Mouse (Mus musculus) CH12.LX (cell line): ENCODE data around the gene B9d2. TPM values are rescaled to one million over a fixed set of nuclear protein-coding genes. Genes with fewer than 3 reads are reported as not detected.

Experiments used
- DNase-seq: peaks from one replicate; pipeline ENCODE4 v3.0.0-alpha.2; 2013; ENCODE audit errors: extremely low read depth
- H3K27ac ChIP-seq: 2 replicates; pipeline ENCODE4 v1.5.1; 2012; ENCODE audit warnings: low read depth, mild to moderate bottlenecking, control low read depth, moderate library complexity; ENCODE audit not compliant: insufficient read depth
- H3K27me3 ChIP-seq: replicated peaks from 2 replicates; pipeline ENCODE3; 2012; ENCODE audit warnings: inconsistent platforms
- H3K36me3 ChIP-seq, 2 experiments: replicated peaks in 1 of 2; 2 replicates each; pipeline versions ENCODE3 to v1.6.1; 2012; ENCODE audit warnings: inconsistent platforms in 1 of 2, low read length in 1 of 2, mild to moderate bottlenecking in 1 of 2, mixed read lengths in 1 of 2, moderate library complexity in 1 of 2; ENCODE audit not compliant: control insufficient read depth in 1 of 2, insufficient read depth in 1 of 2
- H3K4me1 ChIP-seq, 2 experiments: 2 replicates each; pipeline ENCODE4 v1.6.1; 2012; ENCODE audit warnings: inconsistent platforms in 1 of 2, moderate library complexity in 1 of 2; ENCODE audit not compliant: insufficient read depth in 2 of 2, control insufficient read depth in 1 of 2
- H3K4me2 ChIP-seq: 2 replicates; pipeline ENCODE4 v1.6.1; 2012; ENCODE audit warnings: low read depth, mild to moderate bottlenecking, control low read depth; ENCODE audit not compliant: poor library complexity, insufficient read depth, severe bottlenecking
- H3K4me3 ChIP-seq, 3 experiments: fragments of 150-350 bp in 1 of 3; sonication (generic) in 1 of 3; replicated peaks in 1 of 3; 2 replicates each; pipeline versions ENCODE3 to v1.5.1; 2011 to 2012; ENCODE audit warnings: low read depth in 2 of 3, low read length in 2 of 3, mild to moderate bottlenecking in 2 of 3, moderate library complexity in 2 of 3, control low read depth in 1 of 3, improper control_type of control experiment in 1 of 3, inconsistent platforms in 1 of 3, mixed read lengths in 1 of 3; ENCODE audit not compliant: poor library complexity in 1 of 3
- H3K79me2 ChIP-seq: replicated peaks from 2 replicates; pipeline ENCODE4 v1.6.1; 2012; ENCODE audit warnings: mild to moderate bottlenecking, moderate library complexity; ENCODE audit not compliant: control insufficient read depth, poor library complexity, insufficient read depth, severe bottlenecking; ENCODE audit errors: extremely low read depth
- H3K9ac ChIP-seq: 2 replicates; pipeline ENCODE4 v1.6.1; 2012; ENCODE audit warnings: low read depth, mild to moderate bottlenecking, control low read depth, moderate library complexity; ENCODE audit not compliant: insufficient read depth
- H3K9me3 ChIP-seq: replicated peaks from 2 replicates; pipeline ENCODE3; 2012; ENCODE audit warnings: low read length, inconsistent platforms, mixed read lengths
- BHLHE40 ChIP-seq: IDR thresholded peaks from 2 replicates; pipeline ENCODE4 v1.6.1; 2011; ENCODE audit warnings: mild to moderate bottlenecking, low read depth, low read length, improper control_type of control experiment
- CTCF ChIP-seq, 2 experiments: IDR thresholded peaks in 1 of 2; conservative IDR thresholded peaks in 1 of 2; 2 replicates each; pipeline ENCODE4 v1.5.1; 2011 to 2012; ENCODE audit warnings: low read depth in 2 of 2, low read length in 2 of 2, improper control_type of control experiment in 1 of 2, inconsistent platforms in 1 of 2, mild to moderate bottlenecking in 1 of 2, moderate library complexity in 1 of 2
- KAT2A ChIP-seq: IDR thresholded peaks from 2 replicates; pipeline ENCODE4 v1.6.1; 2012; ENCODE audit warnings: low read length, improper control_type of control experiment, inconsistent platforms; ENCODE audit not compliant: insufficient replicate concordance
- PAX5 ChIP-seq: IDR thresholded peaks from 2 replicates; pipeline ENCODE4 v1.6.1; 2012; ENCODE audit warnings: low read length, inconsistent platforms, mixed read lengths
- POLR2AphosphoS2 ChIP-seq: IDR thresholded peaks from 2 replicates; pipeline ENCODE4 v1.6.1; 2011; ENCODE audit warnings: low read depth, low read length, improper control_type of control experiment
- RAD21 ChIP-seq: IDR thresholded peaks from 2 replicates; pipeline ENCODE4 v1.6.1; 2011; ENCODE audit warnings: low read depth, mild to moderate bottlenecking, low read length, improper control_type of control experiment, moderate library complexity
- SMC3 ChIP-seq: IDR thresholded peaks from 2 replicates; pipeline ENCODE4 v1.6.1; 2011; ENCODE audit warnings: low read depth, low read length, improper control_type of control experiment
- USF1 ChIP-seq: IDR thresholded peaks from 2 replicates; pipeline ENCODE4 v1.6.1; 2014; ENCODE audit warnings: low read depth, mild to moderate bottlenecking, inconsistent platforms, low read length, improper control_type of control experiment
- ZKSCAN1 ChIP-seq: IDR thresholded peaks from 2 replicates; pipeline ENCODE4 v1.6.1; 2012; ENCODE audit warnings: low read depth, inconsistent platforms, low read length, improper control_type of control experiment, borderline replicate concordance
- ZMIZ1 ChIP-seq: IDR thresholded peaks from 2 replicates; pipeline ENCODE4 v1.6.1; 2012; ENCODE audit warnings: low read depth, mild to moderate bottlenecking, inconsistent platforms, low read length, improper control_type of control experiment
- ZNF384 ChIP-seq: IDR thresholded peaks from 2 replicates; pipeline ENCODE4 v1.6.1; 2012; ENCODE audit warnings: low read depth, low read length, improper control_type of control experiment, inconsistent platforms
- dilution Hi-C: fragments of 300-500 bp; cut with MboI; formaldehyde crosslinking; loops from 2 replicates; pipeline ENCODE4 v1.14.3; 2020; ENCODE audit warnings: low sequenced_read_pairs; ENCODE audit not compliant: extremely low pct_unique_long_range_greater_than_20kb, extremely low pct_ligation_motif_present
- in situ Hi-C: fragments of 300-500 bp; cut with MboI; formaldehyde crosslinking; loops from 3 replicates; pipeline ENCODE4 v1.14.3; 2019; ENCODE audit warnings: low sequenced_read_pairs, low pct_ligation_motif_present, low pct_unique_long_range_greater_than_20kb, mixed read lengths
- polyA plus RNA-seq: library from polyadenylated mRNA; unstranded; fragments of >175 nt; gene quantifications from 2 replicates; pipeline ENCODE4 v1.2.1, GENCODE M21; 2012; ENCODE audit warnings: low read depth; ENCODE audit not compliant: insufficient read length
- total RNA-seq, 2 experiments: library from RNA; depleted of rRNA; stranded (reverse); fragments of 300-350 nt in 1 of 2; fragments of >200 nt in 1 of 2; gene quantifications; 2 replicates each; pipeline ENCODE4 v1.2.3; 2012 to 2014

The B9d2 gene
- total and polyA plus RNA-seq, 3 experiments = 9.3 to 21.2 (median 15.8) TPM

DNA sequence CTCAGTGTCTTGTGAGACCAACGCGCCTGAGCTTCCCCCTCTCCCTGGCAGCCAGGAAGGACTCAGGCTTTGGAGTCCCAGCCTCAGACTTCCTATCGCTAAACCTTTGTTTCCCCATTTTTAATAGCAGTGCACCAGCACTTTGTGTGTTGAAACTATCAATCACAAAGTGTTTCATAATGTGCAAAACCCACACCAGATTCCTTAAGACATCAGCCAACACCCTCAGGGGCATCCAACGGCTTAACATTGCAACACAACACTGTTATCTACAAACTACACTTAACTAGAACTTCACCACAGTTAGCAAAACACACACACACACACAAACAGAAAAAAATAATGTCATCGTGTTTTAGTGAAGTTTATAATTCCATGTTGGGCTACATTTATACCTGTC, 30.7 kb upstream of the B9d2 start:
- Histone ChIP-seq H3K4me3 (no peak overlapping the region), H3K79me2 (no peaks in the 10 kb centered on the region), H3K4me2 (no peak overlapping the region), H3K27me3 (no peaks in the 10 kb centered on the region), H3K27ac (no peak overlapping the region), H3K4me1 (peaks cover 17 to 54% of the 10 kb centered on the region in 2 experiments), H3K9ac (no peak overlapping the region), H3K36me3 (peaks cover 0 to 3% of the 10 kb centered on the region in 2 experiments), H3K9me3 (no peaks in the 10 kb centered on the region)
- in situ Hi-C loops = no loop called here
- DNase-seq = no peak
- no peak for TF ChIP-seq USF1
- dilution Hi-C loops = no loop called here

DNA sequence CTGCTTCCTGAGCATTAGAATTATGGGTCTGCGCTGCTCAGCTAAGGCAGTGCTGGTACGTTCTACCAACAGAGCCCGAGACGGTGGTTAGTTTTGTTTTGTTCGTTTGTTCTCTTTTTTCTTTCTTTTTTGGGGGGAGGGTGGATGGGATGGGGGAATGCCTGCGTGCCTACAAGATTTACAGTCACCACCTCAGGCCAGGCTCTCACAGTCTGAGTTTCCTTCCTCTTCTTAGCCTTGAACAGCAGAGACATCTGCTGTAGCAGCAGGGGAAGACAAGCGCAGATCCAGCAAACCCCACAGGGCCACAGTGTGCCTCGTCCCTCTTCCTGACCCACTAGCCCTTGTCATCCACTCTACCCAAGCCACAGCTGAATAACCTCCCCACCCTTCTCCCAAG, 29.3 kb upstream of the B9d2 start:
- in situ Hi-C loops = no loop called here
- H3K4me2 ChIP-seq = 0 out of 2 replicates have a peak overlapping the region, but pooled peaks have one; percentile 23
- H3K79me2 ChIP-seq = no peaks in the 10 kb centered on the region
- H3K36me3 ChIP-seq = no peaks in the 10 kb centered on the region
- peaks cover 17 to 49% of the 10 kb centered on the region in 2 experiments for H3K4me1 ChIP-seq
- no peaks in the 10 kb centered on the region for H3K9me3 ChIP-seq
- no peak overlapping the region for H3K27ac ChIP-seq
- H3K9ac ChIP-seq = no peak overlapping the region
- dilution Hi-C loops = no loop called here
- TF ChIP-seq CTCF (conservative IDR thresholded peaks at IDR 0.05 in 1 of 2, IDR thresholded peaks at IDR 0.05 in 1 of 2; ENCODE audit: low read depth in 2 of 2, low read length in 2 of 2) (peak in 1 of 2 experiments; percentile 68; a peak in 2 of 4 replicates), RAD21 (peak; percentile 78), ZKSCAN1 (no peak), BHLHE40 (0 out of 2 replicates have a peak, but pooled peaks have one; percentile 20), SMC3 (peak; percentile 65)
- peak; percentile 66 for DNase-seq
- no peak overlapping the region for H3K4me3 ChIP-seq
- H3K27me3 ChIP-seq = no peaks in the 10 kb centered on the region

GRCm38 (mm10) chr7:25652244-25652759, 28.3 kb upstream of the B9d2 start:
- in situ Hi-C loops = no loop called here
- dilution Hi-C loops = no loop called here
- H3K4me2 ChIP-seq = no peak overlapping the region
- no peak for TF ChIP-seq PAX5
- TF ChIP-seq ZMIZ1 = no peak
- no peak for TF ChIP-seq POLR2AphosphoS2
- no peak for TF ChIP-seq ZNF384
- TF ChIP-seq KAT2A = no peak
- no peaks in the 10 kb centered on the region for H3K79me2 ChIP-seq
- H3K4me1 ChIP-seq = peaks cover 12 to 39% of the 10 kb centered on the region in 2 experiments
- no peak overlapping the region for H3K9ac ChIP-seq
- H3K36me3 ChIP-seq = no peaks in the 10 kb centered on the region
- H3K27me3 ChIP-seq = no peaks in the 10 kb centered on the region
- no peak overlapping the region for H3K27ac ChIP-seq
- DNase-seq = no peak
- H3K4me3 ChIP-seq = no peak overlapping the region
- H3K9me3 ChIP-seq = no peaks in the 10 kb centered on the region
